Mouse (Mus musculus): ENCODE data around the gene Tex30. TPM values are rescaled to one million over a fixed set of nuclear protein-coding genes. Genes with fewer than 3 reads are reported as not detected.

The Tex30 gene
- polyA plus RNA-seq (2014; fragmentation: Nextera tagmentation; extraction: Ambion mirVana): 91.1 and 101 TPM in 2 replicates

DNA sequence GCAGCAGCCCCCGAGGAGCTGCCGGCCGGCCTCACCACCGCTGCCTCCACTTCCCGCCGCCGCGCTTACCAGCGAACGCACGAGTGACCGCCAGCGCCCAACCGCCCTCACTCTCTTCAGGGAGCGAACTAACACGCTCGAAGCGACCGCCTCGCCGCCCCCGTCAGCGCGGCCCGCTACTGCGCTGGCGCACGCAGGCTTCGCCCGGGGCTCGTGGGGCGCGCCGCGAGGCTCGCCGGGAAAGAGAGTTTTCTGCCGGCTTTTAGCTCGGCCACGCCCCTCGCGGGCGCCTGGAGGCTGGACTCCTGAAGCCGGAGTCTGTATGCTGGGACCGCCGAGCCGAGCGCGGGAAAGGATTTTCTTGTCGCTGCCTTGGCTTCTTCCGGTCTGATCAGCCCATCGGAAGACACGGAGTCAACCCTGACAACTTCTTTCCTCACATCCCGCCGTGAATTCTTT is at the start of gene Tex30:
TSS of gene Tex30 (minus strand) at position 183 of the 459 bp plus-strand sequence.
- Histone ChIP-seq H3K36me3 (ENCODE audit: control insufficient read depth, insufficient read depth, low read length) (peaks cover 5% of the 10 kb centered on the region; the same call in 1 of the 2 replicates), H3K27me3 (ENCODE audit: control insufficient read depth, insufficient read depth, low read length) (no peaks in the 10 kb centered on the region), H3K4me1 (ENCODE audit: control insufficient read depth, insufficient read depth, low read length) (no peaks in the 10 kb centered on the region), H3K4me2 (ENCODE audit: low read depth, severe bottlenecking) (peak within 1 kb of the TSS; percentile 60), H3K9ac (ENCODE audit: low read length) (peak within 1 kb of the TSS; percentile 73), H3K27ac (replicated peaks; ENCODE audit: low read depth, low read length) (peak within 1 kb of the TSS; percentile 71), H3K4me3 (ENCODE audit: low read depth, low read length) (peak within 1 kb of the TSS; percentile 86), H3K9me3 (ENCODE audit: control insufficient read depth, low read length) (no peaks in the 10 kb centered on the region)
- ATAC-seq (ENCODE audit: insufficient number of reproducible peaks, low FRiP score, low TSS enrichment, low read depth) (peak; percentile 95), DNase-seq (ENCODE audit: low spot score) (peak; percentile 96)
- WGBS: under 1% methylated on average over 55 of the region's 55 CpGs

- H3K4me3 ChIP-seq (ENCODE audit: low read depth, low read length): peak overlapping the region; percentile 65
- H3K9me3 ChIP-seq (ENCODE audit: control insufficient read depth, low read length): no peaks in the 10 kb centered on the region
- H3K27ac ChIP-seq (replicated peaks; ENCODE audit: low read depth, low read length): no peak overlapping the region
- H3K27me3 ChIP-seq (ENCODE audit: control insufficient read depth, insufficient read depth, low read length): no peaks in the 10 kb centered on the region
- no peaks in the 10 kb centered on the region for H3K36me3 ChIP-seq (ENCODE audit: control insufficient read depth, insufficient read depth, low read length)
- H3K9ac ChIP-seq (ENCODE audit: low read length): no peak overlapping the region
- H3K4me1 ChIP-seq (ENCODE audit: control insufficient read depth, insufficient read depth, low read length): no peaks in the 10 kb centered on the region
- no peak for ATAC-seq (ENCODE audit: insufficient number of reproducible peaks, low FRiP score, low TSS enrichment, low read depth)
- DNase-seq (ENCODE audit: low spot score): no peak
- H3K4me2 ChIP-seq (ENCODE audit: low read depth, severe bottlenecking): peak overlapping the region; percentile 51
- WGBS: 46% methylated on average over 6 of the region's 6 CpGs
These were observed 46.5 kb upstream of the Tex30 start for GRCm38 (mm10) chr1:44148706-44149105.

DNA sequence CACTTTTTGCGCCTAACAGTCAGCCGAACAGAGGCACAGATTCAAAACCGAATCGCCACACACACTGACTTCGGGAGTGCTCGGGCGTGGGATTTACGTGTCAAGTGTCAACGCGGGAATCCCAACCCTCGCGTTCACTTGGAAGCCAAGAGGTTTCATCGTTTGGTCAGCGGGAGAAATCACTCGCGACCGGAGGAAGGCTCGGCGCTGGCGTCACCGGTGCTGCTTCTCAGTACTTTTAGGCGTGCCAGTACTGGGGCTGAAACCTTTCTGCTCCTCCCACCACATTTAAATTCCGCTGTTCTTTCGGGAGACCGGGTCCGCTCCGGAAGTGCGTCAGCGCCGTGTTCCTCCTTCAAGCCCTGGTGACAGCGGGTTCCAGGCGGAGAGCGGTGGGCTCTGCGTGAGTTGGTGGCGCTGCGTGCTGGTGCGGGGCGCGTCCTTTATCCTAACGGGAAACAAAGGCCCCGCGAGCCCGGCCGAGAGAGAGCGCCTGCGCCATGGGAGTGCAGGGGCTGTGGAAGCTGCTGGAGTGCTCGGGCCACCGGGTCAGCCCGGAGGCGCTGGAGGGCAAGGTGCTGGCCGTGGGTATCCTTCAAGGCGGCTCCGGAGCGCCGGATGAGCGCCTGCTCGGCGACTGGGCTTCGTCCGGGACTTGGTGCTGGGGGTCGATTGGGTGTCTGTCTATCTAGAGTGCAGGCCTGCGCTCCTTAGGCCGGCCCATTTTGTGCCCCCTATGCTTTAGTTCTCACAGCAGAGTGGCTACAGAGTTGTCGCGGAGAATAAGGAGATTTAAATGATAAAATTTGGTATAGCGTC is 45.5 kb upstream of the Tex30 start, which contains the start of gene Ercc5:
TSS of gene Ercc5 (plus strand) at position 182 of the 819 bp plus-strand sequence.
- H3K4me3 ChIP-seq (ENCODE audit: low read depth, low read length): peak within 1 kb of the TSS; percentile 65
- peak; percentile 90 for DNase-seq (ENCODE audit: low spot score)
- no peaks in the 10 kb centered on the region for H3K9me3 ChIP-seq (ENCODE audit: control insufficient read depth, low read length)
- H3K4me2 ChIP-seq (ENCODE audit: low read depth, severe bottlenecking): peak within 1 kb of the TSS; percentile 51
- no peaks in the 10 kb centered on the region for H3K27me3 ChIP-seq (ENCODE audit: control insufficient read depth, insufficient read depth, low read length)
- peak within 1 kb of the TSS; percentile 76 for H3K9ac ChIP-seq (ENCODE audit: low read length)
- ATAC-seq (ENCODE audit: insufficient number of reproducible peaks, low FRiP score, low TSS enrichment, low read depth): peak; percentile 97
- under 1% methylated on average over 66 of the region's 66 CpGs for WGBS
- H3K36me3 ChIP-seq (ENCODE audit: control insufficient read depth, insufficient read depth, low read length): no peaks in the 10 kb centered on the region; the same call in 1 of the 2 replicates
- H3K27ac ChIP-seq (replicated peaks; ENCODE audit: low read depth, low read length): peak within 1 kb of the TSS; percentile 74
- no peaks in the 10 kb centered on the region for H3K4me1 ChIP-seq (ENCODE audit: control insufficient read depth, insufficient read depth, low read length)

DNA sequence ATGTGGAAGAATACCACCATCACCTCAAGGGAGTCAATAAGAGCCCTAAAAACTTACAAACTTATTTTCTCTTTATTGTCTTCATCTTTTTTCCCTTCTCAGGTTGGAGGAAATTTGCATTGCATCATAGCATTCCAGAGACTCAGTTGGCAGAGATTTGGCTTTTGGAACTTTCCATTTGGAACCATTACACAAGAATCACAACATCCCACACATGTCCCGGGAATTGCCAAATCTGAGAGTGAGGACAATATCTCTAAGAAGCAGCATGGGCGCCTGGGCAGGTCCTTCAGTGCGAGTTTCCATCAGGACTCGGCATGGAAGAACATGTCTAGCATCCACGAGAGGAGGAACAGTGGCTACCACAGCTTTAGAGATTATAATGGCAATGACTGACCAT is 40.5 kb upstream of the Tex30 start:
- Histone ChIP-seq H3K27ac (replicated peaks; ENCODE audit: low read depth, low read length) (no peak overlapping the region), H3K27me3 (ENCODE audit: control insufficient read depth, insufficient read depth, low read length) (no peaks in the 10 kb centered on the region), H3K36me3 (ENCODE audit: control insufficient read depth, insufficient read depth, low read length) (no peaks in the 10 kb centered on the region; the same call in 1 of the 2 replicates), H3K9ac (ENCODE audit: low read length) (no peak overlapping the region), H3K4me2 (ENCODE audit: low read depth, severe bottlenecking) (no peak overlapping the region), H3K4me3 (ENCODE audit: low read depth, low read length) (no peak overlapping the region), H3K4me1 (ENCODE audit: control insufficient read depth, insufficient read depth, low read length) (no peaks in the 10 kb centered on the region), H3K9me3 (ENCODE audit: control insufficient read depth, low read length) (no peaks in the 10 kb centered on the region)
- no peak for ATAC-seq (ENCODE audit: insufficient number of reproducible peaks, low FRiP score, low TSS enrichment, low read depth)
- DNase-seq (ENCODE audit: low spot score): no peak
- 91% methylated on average over 5 of the region's 5 CpGs for WGBS

GRCm38 (mm10) chr1:44140232-44140631 is 38.0 kb upstream of the Tex30 start:
- 85% methylated on average over 4 of the region's 4 CpGs for WGBS
- Histone ChIP-seq H3K4me1 (ENCODE audit: control insufficient read depth, insufficient read depth, low read length) (no peaks in the 10 kb centered on the region), H3K27ac (replicated peaks; ENCODE audit: low read depth, low read length) (no peak overlapping the region), H3K36me3 (ENCODE audit: control insufficient read depth, insufficient read depth, low read length) (no peaks in the 10 kb centered on the region; the same call in 1 of the 2 replicates), H3K4me2 (ENCODE audit: low read depth, severe bottlenecking) (no peak overlapping the region), H3K9me3 (ENCODE audit: control insufficient read depth, low read length) (no peaks in the 10 kb centered on the region), H3K27me3 (ENCODE audit: control insufficient read depth, insufficient read depth, low read length) (no peaks in the 10 kb centered on the region), H3K9ac (ENCODE audit: low read length) (no peak overlapping the region), H3K4me3 (ENCODE audit: low read depth, low read length) (no peak overlapping the region)
- DNase-seq (ENCODE audit: low spot score) (no peak), ATAC-seq (ENCODE audit: insufficient number of reproducible peaks, low FRiP score, low TSS enrichment, low read depth) (no peak)

GRCm38 (mm10) chr1:44129929-44130581 is 27.8 kb upstream of the Tex30 start:
- no peak overlapping the region for H3K4me2 ChIP-seq (ENCODE audit: low read depth, severe bottlenecking)
- no peak for DNase-seq (ENCODE audit: low spot score)
- WGBS: 87% methylated on average over 4 of the region's 4 CpGs
- no peak overlapping the region for H3K4me3 ChIP-seq (ENCODE audit: low read depth, low read length)
- H3K27ac ChIP-seq (replicated peaks; ENCODE audit: low read depth, low read length): no peak overlapping the region
- H3K36me3 ChIP-seq (ENCODE audit: control insufficient read depth, insufficient read depth, low read length): no peaks in the 10 kb centered on the region; the same call in 1 of the 2 replicates
- H3K27me3 ChIP-seq (ENCODE audit: control insufficient read depth, insufficient read depth, low read length): no peaks in the 10 kb centered on the region
- H3K9ac ChIP-seq (ENCODE audit: low read length): no peak overlapping the region
- H3K9me3 ChIP-seq (ENCODE audit: control insufficient read depth, low read length): no peaks in the 10 kb centered on the region
- no peaks in the 10 kb centered on the region for H3K4me1 ChIP-seq (ENCODE audit: control insufficient read depth, insufficient read depth, low read length)
- ATAC-seq (ENCODE audit: insufficient number of reproducible peaks, low FRiP score, low TSS enrichment, low read depth): no peak

DNA sequence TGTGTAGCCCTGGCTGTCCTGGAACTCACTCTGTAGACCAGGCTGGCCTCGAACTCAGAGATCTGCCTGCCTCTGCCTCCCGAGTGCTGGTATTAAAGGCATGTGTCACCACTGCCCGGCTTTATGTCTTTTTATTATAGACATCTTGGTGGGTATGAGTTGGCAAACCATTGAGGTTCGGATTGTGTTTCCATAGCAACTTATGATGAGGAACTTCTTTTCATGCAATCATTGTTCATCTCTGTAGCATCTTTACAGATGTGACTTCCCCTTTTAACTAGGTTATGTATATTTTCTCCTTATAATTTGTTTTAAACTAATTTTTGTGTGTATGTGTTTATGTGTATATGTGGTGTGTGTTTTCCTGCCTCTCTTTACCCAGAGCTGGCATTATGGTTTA is 23.3 kb upstream of the Tex30 start:
- H3K4me3 ChIP-seq (ENCODE audit: low read depth, low read length): no peak overlapping the region
- ATAC-seq (ENCODE audit: insufficient number of reproducible peaks, low FRiP score, low TSS enrichment, low read depth): no peak
- no peak overlapping the region for H3K27ac ChIP-seq (replicated peaks; ENCODE audit: low read depth, low read length)
- H3K4me2 ChIP-seq (ENCODE audit: low read depth, severe bottlenecking): no peak overlapping the region
- peaks cover 2% of the 10 kb centered on the region; the same call in 1 of the 2 replicates for H3K36me3 ChIP-seq (ENCODE audit: control insufficient read depth, insufficient read depth, low read length)
- WGBS: 98% methylated on average over 4 of the region's 4 CpGs
- H3K27me3 ChIP-seq (ENCODE audit: control insufficient read depth, insufficient read depth, low read length): no peaks in the 10 kb centered on the region
- H3K9ac ChIP-seq (ENCODE audit: low read length): no peak overlapping the region
- no peaks in the 10 kb centered on the region for H3K9me3 ChIP-seq (ENCODE audit: control insufficient read depth, low read length)
- no peaks in the 10 kb centered on the region for H3K4me1 ChIP-seq (ENCODE audit: control insufficient read depth, insufficient read depth, low read length)
- DNase-seq (ENCODE audit: low spot score): no peak

DNA sequence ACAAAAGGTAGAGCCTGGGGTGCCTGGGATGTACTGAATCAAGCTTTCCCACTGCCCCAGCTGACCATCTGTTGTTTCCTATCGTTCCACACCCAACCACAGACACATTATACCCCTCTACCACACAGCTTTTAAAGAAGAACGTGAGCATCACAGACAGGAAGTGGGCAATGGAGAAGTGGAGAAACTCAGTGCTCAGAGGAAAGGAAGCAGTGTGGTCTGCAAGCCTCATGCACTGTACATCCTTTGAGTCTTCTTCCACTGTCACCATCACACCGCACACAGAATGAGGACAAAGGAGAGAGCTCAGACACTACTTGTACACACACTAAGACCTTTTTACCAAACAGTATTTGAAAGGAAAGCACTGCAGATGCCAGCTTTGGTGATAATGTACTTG is 20.0 kb upstream of the Tex30 start:
- Histone ChIP-seq H3K36me3 (ENCODE audit: control insufficient read depth, insufficient read depth, low read length) (peaks cover 2% of the 10 kb centered on the region; the same call in 1 of the 2 replicates), H3K27me3 (ENCODE audit: control insufficient read depth, insufficient read depth, low read length) (no peaks in the 10 kb centered on the region), H3K4me3 (ENCODE audit: low read depth, low read length) (no peak overlapping the region), H3K9me3 (ENCODE audit: control insufficient read depth, low read length) (no peaks in the 10 kb centered on the region), H3K4me2 (ENCODE audit: low read depth, severe bottlenecking) (no peak overlapping the region), H3K4me1 (ENCODE audit: control insufficient read depth, insufficient read depth, low read length) (no peaks in the 10 kb centered on the region), H3K9ac (ENCODE audit: low read length) (no peak overlapping the region), H3K27ac (replicated peaks; ENCODE audit: low read depth, low read length) (no peak overlapping the region)
- no peak for ATAC-seq (ENCODE audit: insufficient number of reproducible peaks, low FRiP score, low TSS enrichment, low read depth)
- DNase-seq (ENCODE audit: low spot score): no peak
- WGBS: 82% methylated on average over 3 of the region's 3 CpGs
